Mouse (Mus musculus) right cerebral cortex, postnatal 14 days (tissue): ENCODE measurements around the gene Hsd17b12.

Experiments used
- DNase-seq: peaks from one replicate; pipeline ENCODE4 v3.0.0; 2022

Gene Hsd17b12

GRCm38 (mm10) chr2:94001411-94001810, 156.4 kb downstream of the Hsd17b12 start:
- no peak for DNase-seq

- no peak for DNase-seq
Measured at GRCm38 (mm10) chr2:93996254-93996653, 161.5 kb downstream of the Hsd17b12 start, which contains the start of gene Gm27027. Gene Gm27027, minus strand, starts transcription at chr2:93996354.

DNA sequence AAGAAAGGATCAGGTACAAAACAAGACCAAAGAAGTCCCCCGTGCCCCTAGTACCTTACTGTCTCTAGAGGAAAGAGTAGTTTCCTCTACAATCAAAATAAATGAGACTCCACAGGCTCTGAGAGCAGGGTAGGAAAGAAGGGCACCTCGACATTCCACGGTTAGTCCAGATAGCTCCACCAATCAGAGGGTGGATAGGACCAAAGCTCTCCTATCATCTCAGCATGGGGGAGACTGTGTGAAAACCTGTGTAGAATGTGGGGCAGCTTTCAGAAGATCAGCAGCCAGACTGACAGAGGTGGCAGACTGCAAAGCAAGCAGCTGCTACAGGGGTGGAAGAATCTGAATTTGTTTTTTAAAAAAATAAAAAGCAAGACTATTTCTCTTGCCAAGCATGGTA, 165.0 kb downstream of the Hsd17b12 start:
- DNase-seq, result no peak

- DNase-seq, result no peak
Measured at GRCm38 (mm10) chr2:93992259-93992658, 165.5 kb downstream of the Hsd17b12 start.

DNA sequence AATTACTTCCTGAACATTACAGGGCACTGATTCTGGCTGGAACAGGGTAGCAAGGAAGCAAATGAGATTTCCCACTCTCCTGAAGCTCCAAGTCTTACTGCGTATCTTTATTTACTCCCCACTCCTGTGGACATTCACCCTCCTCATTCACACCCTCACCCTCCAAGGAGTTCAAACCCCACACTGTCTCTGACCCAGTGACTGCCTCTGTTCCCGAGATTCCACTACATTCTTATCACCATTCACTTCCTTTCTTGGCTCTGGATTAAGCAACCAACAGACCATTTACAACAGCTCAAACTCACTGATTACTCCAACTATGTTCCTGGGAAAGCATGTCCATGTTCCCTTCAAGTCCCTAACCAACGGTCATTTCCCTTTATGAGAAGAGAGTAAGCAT, 166.4 kb downstream of the Hsd17b12 start:
- DNase-seq, result no peak

GRCm38 (mm10) chr2:93988440-93988839, 169.3 kb downstream of the Hsd17b12 start:
- no peak for DNase-seq
